Mouse (Mus musculus): Measurements from ENCODE around the gene Gadd45b.

DNA sequence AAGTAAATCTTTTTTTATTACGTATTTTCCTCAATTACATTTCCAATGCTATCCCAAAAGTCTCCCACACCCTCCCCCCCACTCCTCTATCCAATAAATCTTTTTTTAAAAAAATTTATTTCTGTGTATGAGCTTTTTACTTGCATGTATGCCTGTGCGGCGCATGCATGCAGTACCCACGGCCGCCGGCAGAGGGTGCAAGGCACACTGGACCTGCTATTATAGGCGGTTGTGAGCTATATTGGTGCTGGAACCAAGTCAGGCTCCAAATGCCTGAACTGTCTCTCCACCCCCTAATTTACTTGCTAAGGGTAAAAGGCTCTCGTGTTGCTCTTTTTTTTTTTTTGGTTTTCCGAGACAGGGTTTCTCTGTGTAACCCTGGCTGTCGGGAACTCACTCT lies 48.6 kb upstream of the Gadd45b start:
- TF ChIP-seq CTCF (IDR thresholded peaks at IDR 0.05; ENCODE audit: low read depth) (peak; percentile 81), EP300 (optimal IDR thresholded peaks at IDR 0.05) (no peak)

All from stomach, postnatal 0 days (tissue).